Mouse (Mus musculus): ENCODE measurements at regions not wholly inside any gene's neighbourhood (a gene's known extent, or its start where the extent isn't known, plus 50 kb on each side); places are given as distances from the start of the nearest gene placed in this dataset.

DNA sequence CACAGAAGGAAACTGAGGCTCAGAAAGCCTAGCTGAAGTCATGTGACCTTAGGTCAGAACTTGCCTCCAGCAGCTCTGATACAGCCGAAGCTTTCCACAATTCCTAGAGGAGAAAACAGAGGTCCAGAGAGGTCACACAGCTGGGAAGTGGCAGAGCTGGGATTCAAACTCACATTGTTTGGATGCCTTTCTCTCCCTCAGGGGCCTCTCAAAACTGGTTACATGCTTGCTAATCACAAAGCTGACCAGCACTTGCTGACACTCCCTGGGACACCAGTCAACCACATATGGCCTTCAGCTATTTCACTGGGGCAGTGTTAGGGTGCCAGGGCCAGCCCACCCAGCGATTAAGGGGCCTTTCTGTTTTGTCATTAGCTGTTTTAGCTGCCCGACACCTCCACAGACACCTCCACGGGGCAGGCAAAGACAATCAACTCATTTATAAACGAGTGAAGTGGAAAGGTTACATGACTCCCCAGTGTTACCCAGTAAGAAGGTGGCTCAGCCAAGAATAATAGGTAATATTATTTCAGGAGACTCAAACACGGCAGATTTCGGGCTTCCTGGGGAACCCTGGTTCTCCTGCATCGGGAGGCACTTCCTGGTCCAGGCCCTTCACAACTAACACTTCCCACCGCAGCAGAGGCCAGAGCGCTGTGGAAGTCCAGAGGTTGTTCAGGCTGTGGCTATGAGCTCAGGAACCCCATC lies 71.4 kb downstream of the 2410131K14Rik start:
- Histone ChIP-seq H3K4me1 (replicated peaks; ENCODE audit: control insufficient read depth, insufficient read depth, low read length) (no peaks in the 10 kb centered on the region; the same call in 1 of the 2 replicates), H3K36me3 (ENCODE audit: control insufficient read depth, insufficient read depth, low read length) (no peaks in the 10 kb centered on the region), H3K9me3 (ENCODE audit: control insufficient read depth, low read length) (no peaks in the 10 kb centered on the region), H3K4me2 (no peak overlapping the region), H3K27ac (ENCODE audit: low read depth, low read length) (no peak overlapping the region), H3K4me3 (ENCODE audit: low read depth, low read length) (no peak overlapping the region), H3K9ac (ENCODE audit: low read depth, low read length) (no peak overlapping the region), H3K27me3 (replicated peaks; ENCODE audit: control insufficient read depth, insufficient read depth, low read length) (peaks cover 19% of the 10 kb centered on the region)
- ATAC-seq (replicated peaks; ENCODE audit: low FRiP score) = no peak
- DNase-seq (ENCODE audit: low spot score) = no peak
- WGBS = 43% methylated on average over 10 of the region's 10 CpGs

DNA sequence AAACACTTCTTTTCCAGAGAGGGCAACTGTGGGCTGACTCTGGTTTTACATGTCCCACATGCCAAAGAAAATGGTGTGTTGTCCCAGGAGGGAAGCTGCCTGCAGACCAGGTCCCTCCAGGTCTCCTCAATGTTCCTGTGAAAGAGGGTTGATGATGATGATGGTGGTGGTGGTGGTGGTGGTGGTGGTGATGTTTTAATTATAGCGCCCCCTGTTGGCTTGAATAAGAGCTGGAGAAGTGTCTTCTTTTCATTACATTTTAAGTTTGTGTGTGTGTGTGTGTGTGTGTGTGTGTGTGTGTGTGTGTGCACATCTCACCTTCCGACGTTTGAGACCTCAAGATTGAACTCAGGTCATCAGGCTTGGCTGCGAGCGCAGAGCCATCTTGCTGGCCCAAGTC lies 73.0 kb downstream of the 2410131K14Rik start:
- Histone ChIP-seq H3K4me1 (replicated peaks; ENCODE audit: control insufficient read depth, insufficient read depth, low read length) (no peaks in the 10 kb centered on the region; the same call in 1 of the 2 replicates), H3K4me2 (no peak overlapping the region), H3K36me3 (ENCODE audit: control insufficient read depth, insufficient read depth, low read length) (no peaks in the 10 kb centered on the region), H3K27ac (ENCODE audit: low read depth, low read length) (no peak overlapping the region), H3K9ac (ENCODE audit: low read depth, low read length) (no peak overlapping the region), H3K4me3 (ENCODE audit: low read depth, low read length) (no peak overlapping the region), H3K9me3 (ENCODE audit: control insufficient read depth, low read length) (no peaks in the 10 kb centered on the region), H3K27me3 (replicated peaks; ENCODE audit: control insufficient read depth, insufficient read depth, low read length) (peaks cover 19% of the 10 kb centered on the region)
- 65% methylated on average over 5 of the region's 5 CpGs for WGBS
- no peak for ATAC-seq (replicated peaks; ENCODE audit: low FRiP score)
- no peak for DNase-seq (ENCODE audit: low spot score)

DNA sequence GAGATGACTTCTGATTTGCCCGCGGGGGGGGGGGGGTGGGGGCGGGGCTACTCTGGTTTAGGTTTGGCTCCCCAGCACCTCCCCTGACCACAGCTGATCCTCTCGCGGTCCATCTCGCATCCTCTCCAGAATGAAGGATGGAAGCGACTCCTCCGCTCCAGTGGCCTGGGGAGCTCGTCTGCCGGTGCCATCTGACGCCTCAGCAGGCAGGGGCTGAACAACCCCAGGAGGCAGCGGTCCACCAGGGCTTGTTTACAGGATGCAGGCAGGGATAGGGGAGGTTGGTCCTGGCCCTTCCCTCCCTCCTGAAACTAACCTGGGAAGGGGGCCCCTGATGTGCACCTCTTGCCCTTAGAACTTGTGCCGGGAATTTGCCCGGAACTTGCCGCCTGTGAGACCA lies 73.9 kb downstream of the 2410131K14Rik start:
- ATAC-seq (replicated peaks; ENCODE audit: low FRiP score) = no peak
- H3K4me2 ChIP-seq = 0 out of 2 replicates have a peak overlapping the region, but pooled peaks have one; percentile 22

DNA sequence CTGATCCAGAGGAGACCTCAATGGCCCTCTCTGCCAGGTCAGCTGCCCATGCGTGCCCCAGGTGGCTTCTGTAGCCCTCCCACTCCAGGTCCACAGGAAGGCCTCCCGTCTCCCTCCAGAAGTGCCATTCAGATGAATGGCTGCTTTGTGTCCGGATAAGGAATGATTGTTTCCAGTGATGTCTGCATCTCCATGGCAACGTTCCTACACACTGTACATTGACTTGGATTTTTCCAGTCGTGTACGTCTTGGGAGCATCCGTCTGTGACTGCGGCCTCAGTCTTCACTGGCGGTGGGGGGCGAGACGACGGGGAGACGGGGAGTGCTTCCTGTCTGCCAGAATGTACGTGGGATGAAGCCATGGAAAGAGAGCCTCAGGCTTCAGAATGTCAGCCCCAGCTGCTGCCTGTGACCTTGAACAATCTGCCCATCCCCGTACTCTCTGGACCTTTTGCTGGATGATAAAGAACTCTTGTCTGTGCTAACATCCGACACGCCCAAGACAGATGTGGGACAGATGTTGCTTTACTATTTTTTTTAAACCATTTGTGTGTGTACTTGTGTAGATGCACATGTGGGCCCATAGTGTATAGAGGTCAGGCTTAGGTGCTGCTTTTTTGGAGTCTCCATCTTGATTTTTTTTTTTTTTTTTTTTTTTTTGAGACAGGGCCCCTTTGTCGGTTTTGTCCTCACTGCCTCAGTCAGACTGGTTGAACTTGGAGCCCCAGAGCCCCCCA lies 76.9 kb downstream of the 2410131K14Rik start:
- DNase-seq (ENCODE audit: low spot score) (no peak), ATAC-seq (replicated peaks; ENCODE audit: low FRiP score) (no peak)
- Histone ChIP-seq H3K27ac (ENCODE audit: low read depth, low read length) (no peak overlapping the region), H3K4me3 (ENCODE audit: low read depth, low read length) (no peak overlapping the region), H3K36me3 (ENCODE audit: control insufficient read depth, insufficient read depth, low read length) (no peaks in the 10 kb centered on the region), H3K4me1 (replicated peaks; ENCODE audit: control insufficient read depth, insufficient read depth, low read length) (no peaks in the 10 kb centered on the region; the same call in 1 of the 2 replicates), H3K4me2 (no peak overlapping the region), H3K9ac (ENCODE audit: low read depth, low read length) (no peak overlapping the region), H3K27me3 (replicated peaks; ENCODE audit: control insufficient read depth, insufficient read depth, low read length) (peaks cover 27% of the 10 kb centered on the region), H3K9me3 (ENCODE audit: control insufficient read depth, low read length) (no peaks in the 10 kb centered on the region)
- WGBS = 59% methylated on average over 18 of the region's 18 CpGs

More for the DNA sequence above, 73.9 kb downstream of the 2410131K14Rik start:
- DNase-seq (ENCODE audit: low spot score) = no peak
- no peaks in the 10 kb centered on the region for H3K36me3 ChIP-seq (ENCODE audit: control insufficient read depth, insufficient read depth, low read length)
- no peaks in the 10 kb centered on the region; the same call in 1 of the 2 replicates for H3K4me1 ChIP-seq (replicated peaks; ENCODE audit: control insufficient read depth, insufficient read depth, low read length)
- no peak overlapping the region for H3K27ac ChIP-seq (ENCODE audit: low read depth, low read length)
- H3K9me3 ChIP-seq (ENCODE audit: control insufficient read depth, low read length) = no peaks in the 10 kb centered on the region
- peaks cover 19% of the 10 kb centered on the region for H3K27me3 ChIP-seq (replicated peaks; ENCODE audit: control insufficient read depth, insufficient read depth, low read length)
- H3K4me3 ChIP-seq (ENCODE audit: low read depth, low read length) = no peak overlapping the region
- H3K9ac ChIP-seq (ENCODE audit: low read depth, low read length) = no peak overlapping the region
- 14% methylated on average over 15 of the region's 15 CpGs for WGBS

DNA sequence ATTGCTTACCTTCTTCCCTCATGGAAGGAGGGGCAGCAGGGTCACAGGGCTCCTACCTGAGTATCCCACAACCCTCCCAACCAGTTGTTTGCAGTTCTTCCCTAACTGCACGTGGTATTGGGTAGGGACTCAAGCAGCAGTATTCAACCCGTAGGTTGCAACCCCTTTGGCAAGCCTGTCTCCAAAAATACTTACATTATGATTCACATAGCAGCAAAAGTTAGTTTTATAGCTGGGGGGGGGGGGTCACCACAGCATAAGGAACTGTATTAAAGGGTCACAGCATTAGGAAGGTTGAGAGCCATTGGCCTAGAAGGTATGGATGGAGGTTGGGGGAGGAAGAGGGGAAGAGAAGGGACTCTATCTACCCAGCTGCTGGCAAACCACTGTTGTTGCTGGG lies 78.1 kb downstream of the 2410131K14Rik start:
- H3K27me3 ChIP-seq (replicated peaks; ENCODE audit: control insufficient read depth, insufficient read depth, low read length) = peaks cover 36% of the 10 kb centered on the region
- H3K4me1 ChIP-seq (replicated peaks; ENCODE audit: control insufficient read depth, insufficient read depth, low read length) = no peaks in the 10 kb centered on the region; the same call in 1 of the 2 replicates
- H3K9me3 ChIP-seq (ENCODE audit: control insufficient read depth, low read length) = no peaks in the 10 kb centered on the region
- ATAC-seq (replicated peaks; ENCODE audit: low FRiP score) (no peak), DNase-seq (ENCODE audit: low spot score) (no peak)
- H3K27ac ChIP-seq (ENCODE audit: low read depth, low read length) = no peak overlapping the region
- H3K4me3 ChIP-seq (ENCODE audit: low read depth, low read length) = no peak overlapping the region
- no peak overlapping the region for H3K9ac ChIP-seq (ENCODE audit: low read depth, low read length)
- no peaks in the 10 kb centered on the region for H3K36me3 ChIP-seq (ENCODE audit: control insufficient read depth, insufficient read depth, low read length)
- 70% methylated on average over 2 of the region's 2 CpGs for WGBS
- no peak overlapping the region for H3K4me2 ChIP-seq

DNA sequence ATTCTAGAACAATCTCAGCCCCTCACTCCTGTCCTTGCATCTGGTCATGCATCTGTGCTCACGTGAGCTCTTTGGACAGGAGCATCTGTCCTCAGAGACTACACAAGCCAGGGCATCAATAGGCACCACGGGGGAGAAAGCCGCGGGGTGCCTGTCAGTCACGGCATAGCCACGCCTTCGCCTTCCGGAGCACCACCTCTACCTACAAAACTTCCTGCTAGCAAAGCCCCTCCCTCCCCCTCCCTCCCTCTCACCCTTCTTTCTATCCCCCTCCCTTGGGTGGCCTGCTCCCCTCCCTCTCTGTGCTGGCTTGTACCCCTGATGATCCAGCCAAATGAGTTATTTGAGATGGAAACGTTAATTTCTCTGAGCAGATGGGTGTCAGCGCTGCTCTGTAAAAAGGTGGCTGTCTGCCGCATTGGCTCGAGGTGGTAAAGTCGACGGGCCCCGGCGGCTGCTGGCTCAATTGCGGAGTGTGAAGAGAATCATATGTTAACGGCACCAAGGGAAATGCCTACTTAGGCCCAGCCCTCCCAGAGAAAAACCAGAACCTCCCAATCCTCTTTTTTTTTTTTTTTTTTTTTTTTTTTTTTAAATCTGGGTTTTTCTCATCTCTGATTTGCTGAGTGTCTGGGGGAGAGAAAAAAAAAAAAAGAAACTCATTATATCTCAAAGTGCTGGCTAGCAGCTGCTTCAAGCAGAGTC lies 82.0 kb downstream of the 2410131K14Rik start:
- peaks cover 55% of the 10 kb centered on the region for H3K27me3 ChIP-seq (replicated peaks; ENCODE audit: control insufficient read depth, insufficient read depth, low read length)
- peak overlapping the region; percentile 56 for H3K4me2 ChIP-seq
- H3K36me3 ChIP-seq (ENCODE audit: control insufficient read depth, insufficient read depth, low read length) = no peaks in the 10 kb centered on the region
- WGBS = 3% methylated on average over 18 of the region's 18 CpGs
- H3K9ac ChIP-seq (ENCODE audit: low read depth, low read length) = no peak overlapping the region
- H3K9me3 ChIP-seq (ENCODE audit: control insufficient read depth, low read length) = no peaks in the 10 kb centered on the region
- H3K27ac ChIP-seq (ENCODE audit: low read depth, low read length) = no peak overlapping the region
- H3K4me3 ChIP-seq (ENCODE audit: low read depth, low read length) = peak overlapping the region; percentile 30
- DNase-seq (ENCODE audit: low spot score) (no peak), ATAC-seq (replicated peaks; ENCODE audit: low FRiP score) (0 out of 2 replicates have a peak, but pooled peaks have one; percentile 34)
- peaks cover 7% of the 10 kb centered on the region for H3K4me1 ChIP-seq (replicated peaks; ENCODE audit: control insufficient read depth, insufficient read depth, low read length)

DNA sequence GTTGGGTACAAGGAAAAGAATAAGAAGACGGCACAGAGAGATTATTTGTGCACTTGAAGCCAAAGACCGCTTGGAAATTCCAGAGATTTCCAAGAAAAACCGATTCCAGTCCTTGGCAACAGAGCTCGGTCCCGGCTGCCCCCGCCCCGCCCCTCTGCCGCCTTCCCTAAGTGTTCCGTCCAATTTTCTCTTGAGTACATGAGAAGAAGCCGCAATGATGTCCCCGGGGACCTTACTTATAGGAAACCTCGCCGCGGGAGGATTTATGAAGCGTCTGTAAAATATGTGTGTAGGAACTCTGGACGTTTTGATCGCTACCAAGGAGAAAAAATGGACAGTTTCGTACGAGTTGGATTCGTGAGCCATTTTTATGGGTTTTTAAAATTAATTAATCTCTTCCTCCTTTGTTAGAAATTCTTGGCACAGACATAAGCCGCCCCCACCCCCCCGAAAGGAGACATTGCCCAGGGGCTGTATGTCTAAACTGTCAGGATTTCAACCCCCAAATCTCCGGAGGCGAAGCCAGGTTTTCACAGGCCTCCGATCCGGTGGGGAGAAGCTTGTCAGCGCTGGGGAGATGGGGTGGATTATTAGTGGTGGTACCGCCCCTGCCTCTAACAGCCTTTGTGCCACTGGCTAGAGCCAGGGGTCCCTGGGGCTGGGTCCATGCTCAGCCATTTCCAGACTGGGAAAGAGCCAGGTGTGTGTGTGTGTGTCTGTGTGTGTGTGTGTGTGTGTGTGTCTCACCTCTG lies 83.1 kb downstream of the 2410131K14Rik start:
- 13% methylated on average over 28 of the region's 28 CpGs for WGBS
- H3K4me2 ChIP-seq = peak overlapping the region; percentile 18
- H3K9ac ChIP-seq (ENCODE audit: low read depth, low read length) = no peak overlapping the region
- H3K4me1 ChIP-seq (replicated peaks; ENCODE audit: control insufficient read depth, insufficient read depth, low read length) = peaks cover 12% of the 10 kb centered on the region
- H3K27me3 ChIP-seq (replicated peaks; ENCODE audit: control insufficient read depth, insufficient read depth, low read length) = peaks cover 65% of the 10 kb centered on the region
- ATAC-seq (replicated peaks; ENCODE audit: low FRiP score) (no peak), DNase-seq (ENCODE audit: low spot score) (no peak)
- H3K4me3 ChIP-seq (ENCODE audit: low read depth, low read length) = no peak overlapping the region
- no peak overlapping the region for H3K27ac ChIP-seq (ENCODE audit: low read depth, low read length)
- H3K36me3 ChIP-seq (ENCODE audit: control insufficient read depth, insufficient read depth, low read length) = no peaks in the 10 kb centered on the region
- H3K9me3 ChIP-seq (ENCODE audit: control insufficient read depth, low read length) = no peaks in the 10 kb centered on the region

DNA sequence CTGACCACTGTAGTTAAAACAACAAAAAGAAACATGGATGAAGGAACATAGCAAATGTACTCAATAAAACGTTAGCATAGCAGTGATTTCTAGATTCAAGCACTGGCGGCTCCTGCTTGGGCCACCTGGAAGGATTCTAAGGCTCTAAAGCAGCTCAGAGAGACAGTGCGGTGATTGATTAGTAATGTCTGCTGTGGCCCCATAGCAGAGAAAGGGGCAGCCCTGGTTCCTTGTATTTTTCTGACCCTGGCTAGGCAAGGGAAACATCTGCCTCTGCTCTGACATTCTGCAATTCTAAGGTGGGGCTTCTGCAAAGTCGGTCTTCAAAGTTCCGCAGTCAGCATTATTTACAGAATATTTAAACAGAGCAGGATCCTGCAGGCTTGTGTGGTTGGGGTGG lies 84.1 kb downstream of the 2410131K14Rik start:
- H3K9me3 ChIP-seq (ENCODE audit: control insufficient read depth, low read length) = no peaks in the 10 kb centered on the region
- H3K27me3 ChIP-seq (replicated peaks; ENCODE audit: control insufficient read depth, insufficient read depth, low read length) = peaks cover 65% of the 10 kb centered on the region
- H3K9ac ChIP-seq (ENCODE audit: low read depth, low read length) = no peak overlapping the region
- no peaks in the 10 kb centered on the region for H3K36me3 ChIP-seq (ENCODE audit: control insufficient read depth, insufficient read depth, low read length)
- no peak overlapping the region for H3K27ac ChIP-seq (ENCODE audit: low read depth, low read length)
- ATAC-seq (replicated peaks; ENCODE audit: low FRiP score) (no peak), DNase-seq (ENCODE audit: low spot score) (no peak)
- no peak overlapping the region for H3K4me2 ChIP-seq
- WGBS = 68% methylated on average over 5 of the region's 5 CpGs
- H3K4me3 ChIP-seq (ENCODE audit: low read depth, low read length) = no peak overlapping the region
- H3K4me1 ChIP-seq (replicated peaks; ENCODE audit: control insufficient read depth, insufficient read depth, low read length) = peaks cover 12% of the 10 kb centered on the region
